Mouse (Mus musculus): ENCODE data around the gene Ache.

Ache gene

GRCm38 (mm10) chr5:137330910-137331309 lies 43.6 kb downstream of the Ache start:
- in situ Hi-C loops (cut with MboI, MseI): no loop called here

- in situ Hi-C loops (cut with MboI, MseI): no loop called here
Measured at GRCm38 (mm10) chr5:137332857-137333511, 45.7 kb downstream of the Ache start.

DNA sequence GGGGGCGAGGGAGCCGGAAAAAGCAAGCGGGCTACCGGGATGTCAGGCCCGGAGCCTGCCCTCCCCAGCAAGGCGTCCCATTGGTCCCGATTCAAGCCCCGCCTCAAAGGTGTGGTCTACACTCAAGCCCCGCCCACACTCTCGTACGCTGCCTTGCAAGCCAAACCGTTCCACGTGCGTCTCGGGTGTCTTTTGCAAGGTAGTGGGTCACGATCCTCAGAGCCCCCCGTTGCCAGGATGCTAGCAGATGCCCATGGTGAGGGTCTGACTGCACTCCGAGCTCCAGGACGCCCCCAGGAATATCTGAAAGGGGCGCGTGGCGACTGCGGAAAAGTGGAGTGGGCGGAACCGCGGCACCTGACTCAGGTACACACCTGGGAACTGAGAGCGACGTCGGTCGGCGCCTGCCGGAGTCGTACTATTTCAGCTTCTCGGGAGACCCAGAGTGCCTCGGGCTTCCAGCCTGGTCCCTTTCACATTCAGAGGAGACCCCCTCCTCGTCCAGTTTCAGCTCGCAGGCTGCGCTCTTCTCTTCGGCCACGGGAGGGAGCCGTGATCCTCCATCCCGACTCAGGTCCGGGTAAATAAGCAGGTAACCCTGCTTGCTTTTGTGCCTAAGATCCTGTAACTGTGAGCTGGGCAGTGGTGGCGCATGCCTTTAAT lies 46.3 kb downstream of the Ache start, which contains the start of gene Slc12a9:
Gene Slc12a9 (minus strand): TSS at position 86 of the 663 bp plus-strand sequence.
- in situ Hi-C loops (cut with MboI, MseI): no loop called here

- in situ Hi-C loops (cut with MboI, MseI): no loop called here
Measured at GRCm38 (mm10) chr5:137334317-137334716, 47.0 kb downstream of the Ache start.

DNA sequence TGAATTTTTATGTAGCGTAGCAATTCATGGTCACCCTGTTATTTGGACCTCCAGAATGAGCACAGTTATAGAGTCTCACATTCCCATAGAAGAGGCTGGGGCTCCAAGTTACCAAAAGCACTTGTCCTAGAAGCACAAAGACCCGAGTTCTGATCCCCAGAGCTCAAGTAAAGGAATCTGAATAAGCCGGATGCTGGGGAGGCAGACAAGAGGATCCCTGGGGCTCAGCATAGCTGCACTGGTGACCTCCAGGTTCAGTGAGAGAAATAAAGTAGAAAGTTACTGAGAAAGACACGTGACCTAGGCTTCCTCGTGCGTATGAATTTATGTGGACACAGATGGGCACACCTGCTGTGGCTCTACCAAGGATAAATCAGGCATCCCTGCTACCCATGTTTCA lies 47.7 kb downstream of the Ache start:
- in situ Hi-C loops (cut with MboI, MseI): no loop called here

DNA sequence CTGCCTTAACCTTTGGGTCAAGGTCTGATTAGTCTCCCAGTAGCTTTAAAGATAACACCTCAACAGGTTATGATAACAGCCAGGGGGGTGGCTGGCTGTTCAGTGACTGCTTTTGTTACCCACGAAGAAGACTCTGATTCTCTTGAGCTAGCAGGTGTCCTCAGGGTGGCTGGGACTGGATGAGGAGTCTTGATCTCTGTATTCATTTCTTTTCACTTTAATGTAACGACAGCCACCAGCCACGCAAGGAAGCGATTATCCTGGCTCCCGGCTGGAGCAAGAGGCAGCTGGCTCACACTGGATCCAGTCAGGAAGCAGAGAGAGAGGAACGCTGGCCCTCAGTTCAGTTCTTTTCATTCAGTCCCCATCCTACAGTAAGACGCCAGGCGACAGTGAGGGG lies 49.9 kb downstream of the Ache start:
- in situ Hi-C loops (cut with MboI, MseI): no loop called here

- in situ Hi-C loops (cut with MboI, MseI): no loop called here
Measured at GRCm38 (mm10) chr5:137338256-137338655, 50.9 kb downstream of the Ache start.

GRCm38 (mm10) chr5:137338663-137339289 lies 51.5 kb downstream of the Ache start:
- in situ Hi-C loops (cut with MboI, MseI): no loop called here

DNA sequence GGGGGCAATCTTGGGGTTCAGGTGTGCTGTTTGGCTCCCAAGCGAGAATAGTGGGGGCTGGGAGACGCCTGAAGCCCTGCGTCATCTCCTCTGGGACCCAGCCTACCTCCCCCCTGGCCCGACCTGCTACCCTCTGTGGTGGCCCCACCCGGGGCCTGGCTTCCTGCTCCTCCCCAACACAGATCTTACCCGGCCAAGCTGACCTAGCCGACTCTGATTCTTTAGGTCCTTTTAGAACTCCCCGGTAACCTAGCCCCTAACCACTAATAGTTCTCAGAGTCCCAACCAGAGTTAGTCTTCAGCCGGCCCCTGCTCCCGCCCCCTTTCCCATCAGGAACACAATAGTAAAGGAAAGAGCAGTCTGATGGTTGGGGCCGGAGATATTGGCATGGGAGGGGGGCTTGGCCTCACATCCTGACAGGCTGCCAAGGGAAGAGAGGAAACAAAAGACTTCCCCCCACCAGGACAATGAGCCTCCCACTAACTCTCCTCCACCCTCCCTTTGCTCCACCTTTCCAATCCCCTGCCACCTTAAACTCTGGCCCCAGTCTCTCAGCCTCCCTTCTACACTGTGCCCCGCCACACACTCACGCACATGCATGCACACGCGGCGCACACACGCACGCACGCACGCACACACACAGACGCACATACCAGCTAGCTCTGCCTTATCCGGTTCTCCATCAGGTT lies 52.1 kb downstream of the Ache start:
- in situ Hi-C loops (cut with MboI, MseI): no loop called here

- in situ Hi-C loops (cut with MboI, MseI): no loop called here
Measured at GRCm38 (mm10) chr5:137340222-137340621, 52.9 kb downstream of the Ache start.

GRCm38 (mm10) chr5:137342407-137343012 lies 55.2 kb downstream of the Ache start:
- in situ Hi-C loops (cut with MboI, MseI): no loop called here

DNA sequence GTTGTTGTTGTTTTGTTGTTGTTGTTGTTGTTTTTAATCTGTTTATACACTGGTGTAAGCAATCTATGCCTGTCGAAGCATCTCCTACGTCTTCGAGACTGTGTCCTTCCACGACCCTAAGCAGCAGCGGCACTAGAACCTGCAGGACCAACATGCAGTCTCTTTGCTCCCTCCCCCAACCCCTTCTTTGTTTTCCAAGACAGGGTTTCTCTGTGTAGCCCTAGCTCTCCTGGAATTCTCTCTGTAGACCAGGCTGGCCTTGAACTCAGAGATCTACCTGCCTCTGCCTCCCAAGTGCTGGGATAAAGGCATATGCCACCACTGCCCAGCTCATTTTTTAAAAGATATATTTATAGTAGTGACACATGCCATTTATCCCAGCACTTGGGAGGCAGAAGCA lies 56.1 kb downstream of the Ache start:
- in situ Hi-C loops (cut with MboI, MseI): no loop called here

DNA sequence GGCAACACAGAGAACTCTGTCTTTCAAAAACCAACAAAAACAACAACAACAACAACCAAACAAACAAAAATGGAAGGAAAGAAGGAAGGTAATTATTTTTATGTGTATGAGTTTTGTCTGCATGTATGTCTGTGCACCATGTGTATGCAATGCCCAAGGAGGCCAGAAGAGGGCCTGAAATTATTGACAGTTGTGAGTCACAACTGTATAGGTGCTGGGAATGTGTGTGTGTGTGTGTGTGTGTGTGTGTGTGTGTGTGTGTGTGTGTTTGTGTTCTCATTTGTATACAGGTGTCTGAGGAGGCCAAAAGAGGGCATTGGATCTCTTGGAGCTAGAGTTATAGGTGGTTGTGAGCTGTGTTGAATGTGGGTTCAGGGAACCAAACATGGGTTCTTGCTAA lies 56.5 kb downstream of the Ache start:
- in situ Hi-C loops (cut with MboI, MseI): no loop called here
